Mouse (Mus musculus) embryo, embryonic 11 days (tissue): Measurements from ENCODE around the gene Tango2.

ENCODE experiments used
- DNase-seq: peaks from one replicate; pipeline ENCODE4 v3.0.0-alpha.2; 2015

The Tango2 gene

DNA sequence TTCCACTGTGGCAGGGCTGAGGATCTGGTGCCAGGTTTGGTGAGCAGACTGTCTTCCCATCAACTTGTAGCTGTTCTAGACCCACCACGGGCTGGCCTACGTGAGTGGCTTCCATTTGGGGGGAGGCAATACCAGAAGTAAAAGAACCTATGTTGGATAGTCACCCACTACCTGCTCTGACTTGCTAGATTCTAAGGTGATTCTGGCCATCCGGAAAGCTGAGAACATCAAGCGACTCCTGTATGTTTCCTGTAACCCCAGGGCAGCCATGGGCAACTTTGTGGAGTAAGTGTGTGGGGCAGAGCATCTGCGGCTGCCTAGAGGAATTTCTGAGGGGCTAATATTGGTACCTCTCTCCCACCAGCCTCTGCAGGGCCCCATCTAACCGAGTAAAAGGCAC is 95.2 kb downstream of the Tango2 start:
- no peak for DNase-seq

DNA sequence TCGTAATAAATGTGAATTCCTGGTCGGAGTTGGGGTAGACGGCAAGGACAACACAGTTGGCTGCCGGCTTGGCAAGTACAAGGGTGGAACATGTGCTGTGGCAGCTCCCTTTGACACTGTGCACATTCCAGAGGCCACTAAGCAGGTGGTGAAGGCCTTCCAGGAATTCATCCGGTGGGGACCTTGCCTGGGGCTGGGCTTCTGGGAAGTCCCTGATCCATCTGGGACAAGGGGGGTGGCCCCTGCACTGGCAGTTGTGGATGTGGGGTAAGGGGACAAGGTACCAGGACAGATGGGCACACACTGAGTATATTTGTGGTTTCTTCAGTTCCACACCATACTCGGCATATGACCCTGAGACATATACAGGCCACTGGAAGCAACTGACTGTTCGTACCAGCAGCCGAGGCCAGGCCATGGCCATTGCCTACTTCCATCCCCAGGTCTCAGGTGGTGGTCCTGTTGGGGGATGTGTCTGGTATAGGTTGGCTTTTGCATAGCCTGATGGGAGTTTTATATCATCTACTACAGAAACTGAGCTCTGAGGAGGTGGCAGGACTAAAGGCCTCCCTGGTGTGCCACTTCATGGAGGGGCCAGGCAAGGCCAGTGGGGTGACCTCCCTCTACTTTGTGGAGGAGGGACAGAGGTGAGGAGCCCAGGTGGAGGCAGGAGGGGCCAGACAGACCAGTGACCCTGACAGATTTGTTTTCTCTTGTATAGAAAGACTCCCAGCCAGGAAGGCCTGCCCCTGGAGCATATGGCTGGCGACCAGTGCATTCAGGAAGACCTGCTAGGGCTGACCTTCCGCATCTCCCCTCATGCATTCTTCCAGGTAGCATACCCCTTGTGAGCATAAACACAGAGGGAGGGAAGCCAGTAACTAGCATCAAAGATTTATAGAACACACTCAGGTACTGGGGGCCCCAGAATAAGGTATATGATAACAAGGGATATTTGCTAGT is 96.8 kb downstream of the Tango2 start:
- no peak for DNase-seq
